Mouse (Mus musculus) kidney, adult 8-10 months (tissue): ENCODE measurements around the gene Shld1.

Experiments
- DNase-seq, 2 experiments: peaks; one replicate each; pipeline ENCODE4 v3.0.0; 2022

Shld1 gene

GRCm38 (mm10) chr2:132686756-132687737 lies at the start of gene Shld1:
Gene Shld1 (plus strand): TSS chr2:132686931.
- DNase-seq, result peak; percentile 94 to 96

GRCm38 (mm10) chr2:132638306-132638705 lies 48.4 kb upstream of the Shld1 start:
- no peak for DNase-seq

- peak in 1 of 2 experiments; percentile 12 for DNase-seq
Measured at GRCm38 (mm10) chr2:132639337-132639736, 47.4 kb upstream of the Shld1 start.

- no peak for DNase-seq
Measured at GRCm38 (mm10) chr2:132641196-132641595, 45.5 kb upstream of the Shld1 start.

GRCm38 (mm10) chr2:132643161-132643560 lies 43.6 kb upstream of the Shld1 start:
- DNase-seq, result no peak

- peak in 1 of 2 experiments; percentile 10 for DNase-seq
Measured at GRCm38 (mm10) chr2:132646856-132647745, 39.6 kb upstream of the Shld1 start.

- no peak for DNase-seq
Measured at GRCm38 (mm10) chr2:132649352-132649870, 37.3 kb upstream of the Shld1 start.

GRCm38 (mm10) chr2:132650546-132650945 lies 36.2 kb upstream of the Shld1 start:
- DNase-seq, result peak in 1 of 2 experiments; percentile 12

GRCm38 (mm10) chr2:132652476-132652875 lies 34.3 kb upstream of the Shld1 start:
- peak; percentile 23 to 43 for DNase-seq

- no peak for DNase-seq
Measured at GRCm38 (mm10) chr2:132654834-132655495, 31.8 kb upstream of the Shld1 start.

GRCm38 (mm10) chr2:132657186-132657585 lies 29.5 kb upstream of the Shld1 start:
- DNase-seq, result no peak

GRCm38 (mm10) chr2:132658412-132659120 lies 28.2 kb upstream of the Shld1 start:
- DNase-seq, result no peak

GRCm38 (mm10) chr2:132669091-132669490 lies 17.6 kb upstream of the Shld1 start:
- no peak for DNase-seq

GRCm38 (mm10) chr2:132670290-132670689 lies 16.4 kb upstream of the Shld1 start:
- no peak for DNase-seq

GRCm38 (mm10) chr2:132672121-132672520 lies 14.6 kb upstream of the Shld1 start:
- no peak for DNase-seq

GRCm38 (mm10) chr2:132676111-132676510 lies 10.6 kb upstream of the Shld1 start:
- DNase-seq, result no peak

GRCm38 (mm10) chr2:132685001-132685400 lies 1.7 kb upstream of the Shld1 start:
- no peak for DNase-seq

- DNase-seq, result no peak
Measured at GRCm38 (mm10) chr2:132688611-132689021, 1.9 kb downstream of the Shld1 start.

GRCm38 (mm10) chr2:132689188-132689568 lies 2.4 kb downstream of the Shld1 start:
- no peak for DNase-seq

GRCm38 (mm10) chr2:132689569-132690231 lies 3.0 kb downstream of the Shld1 start:
- DNase-seq, result peak; percentile 44 to 50

GRCm38 (mm10) chr2:132691731-132692130 lies 5.0 kb downstream of the Shld1 start:
- DNase-seq, result no peak
